Mouse (Mus musculus): ENCODE measurements around the gene Naa60. TPM values are rescaled to one million over a fixed set of nuclear protein-coding genes. Genes with fewer than 3 reads are reported as not detected.

Naa60 gene
- total and polyA plus RNA-seq, 3 experiments: 25.7 to 71.6 (median 26.0) TPM

GRCm38 (mm10) chr16:3923515-3923914, 51.3 kb downstream of the Naa60 start:
- TF ChIP-seq POLR2AphosphoS5 (IDR thresholded peaks at IDR 0.05; ENCODE audit: insufficient replicate concordance, low read depth, low read length) (no peak), CTCF (IDR thresholded peaks at IDR 0.05; ENCODE audit: low read depth, low read length) (no peak), GATA2 (IDR thresholded peaks at IDR 0.05; ENCODE audit: borderline replicate concordance, low read depth, low read length) (no peak), TAL1 (conservative IDR thresholded peaks at IDR 0.05; ENCODE audit: low read depth, low read length) (no peak), GATA1 (IDR thresholded peaks at IDR 0.05; ENCODE audit: borderline replicate concordance, low read length) (no peak)
- Histone ChIP-seq H3K27me3 (ENCODE audit: insufficient read depth, low read length) (no peaks in the 10 kb centered on the region), H3K4me1 (ENCODE audit: insufficient read depth, low read depth, low read length) (peaks cover 5% of the 10 kb centered on the region; the same call in 1 of the 2 replicates), H3K4me3 (ENCODE audit: low read depth, low read length) (no peak overlapping the region), H3K9me3 (replicated peaks) (no peaks in the 10 kb centered on the region), H3K36me3 (replicated peaks) (peaks cover 88% of the 10 kb centered on the region)
- no peak for ATAC-seq (ENCODE audit: extremely low read depth, insufficient number of reproducible peaks, low FRiP score, poor library complexity, severe bottlenecking)
- DNase-seq (ENCODE audit: low spot score): no peak

- TF ChIP-seq CTCF (IDR thresholded peaks at IDR 0.05; ENCODE audit: low read depth, low read length): no peak
- no peak for TF ChIP-seq TAL1 (conservative IDR thresholded peaks at IDR 0.05; ENCODE audit: low read depth, low read length)
- no peak for TF ChIP-seq GATA1 (IDR thresholded peaks at IDR 0.05; ENCODE audit: borderline replicate concordance, low read length)
- TF ChIP-seq GATA2 (IDR thresholded peaks at IDR 0.05; ENCODE audit: borderline replicate concordance, low read depth, low read length): no peak
- no peak for TF ChIP-seq POLR2AphosphoS5 (IDR thresholded peaks at IDR 0.05; ENCODE audit: insufficient replicate concordance, low read depth, low read length)
- DNase-seq (ENCODE audit: low spot score) (no peak), ATAC-seq (ENCODE audit: extremely low read depth, insufficient number of reproducible peaks, low FRiP score, poor library complexity, severe bottlenecking) (no peak)
- no peak overlapping the region for H3K4me3 ChIP-seq (ENCODE audit: low read depth, low read length)
- no peaks in the 10 kb centered on the region for H3K27me3 ChIP-seq (ENCODE audit: insufficient read depth, low read length)
- no peaks in the 10 kb centered on the region for H3K9me3 ChIP-seq (replicated peaks)
- H3K36me3 ChIP-seq (replicated peaks): peaks cover 88% of the 10 kb centered on the region
- peaks cover 5% of the 10 kb centered on the region; the same call in 1 of the 2 replicates for H3K4me1 ChIP-seq (ENCODE audit: insufficient read depth, low read depth, low read length)
These were observed 51.8 kb downstream of the Naa60 start for GRCm38 (mm10) chr16:3923966-3924365.

GRCm38 (mm10) chr16:3928582-3928981, 56.4 kb downstream of the Naa60 start:
- H3K36me3 ChIP-seq (replicated peaks): peaks cover 78% of the 10 kb centered on the region

GRCm38 (mm10) chr16:3929151-3929550, 57.0 kb downstream of the Naa60 start:
- Histone ChIP-seq H3K36me3 (replicated peaks) (peaks cover 78% of the 10 kb centered on the region), H3K9me3 (replicated peaks) (no peaks in the 10 kb centered on the region), H3K4me1 (ENCODE audit: insufficient read depth, low read depth, low read length) (peaks cover 9% of the 10 kb centered on the region; the same call in 1 of the 2 replicates), H3K27me3 (ENCODE audit: insufficient read depth, low read length) (no peaks in the 10 kb centered on the region), H3K4me3 (ENCODE audit: low read depth, low read length) (no peak overlapping the region)
- ATAC-seq (ENCODE audit: extremely low read depth, insufficient number of reproducible peaks, low FRiP score, poor library complexity, severe bottlenecking) (no peak), DNase-seq (ENCODE audit: low spot score) (no peak)
- no peak for TF ChIP-seq POLR2AphosphoS5 (IDR thresholded peaks at IDR 0.05; ENCODE audit: insufficient replicate concordance, low read depth, low read length)
- no peak for TF ChIP-seq GATA1 (IDR thresholded peaks at IDR 0.05; ENCODE audit: borderline replicate concordance, low read length)
- TF ChIP-seq TAL1 (conservative IDR thresholded peaks at IDR 0.05; ENCODE audit: low read depth, low read length): no peak
- TF ChIP-seq GATA2 (IDR thresholded peaks at IDR 0.05; ENCODE audit: borderline replicate concordance, low read depth, low read length): no peak
- no peak for TF ChIP-seq CTCF (IDR thresholded peaks at IDR 0.05; ENCODE audit: low read depth, low read length)

More at GRCm38 (mm10) chr16:3928582-3928981, 56.4 kb downstream of the Naa60 start:
- H3K27me3 ChIP-seq (ENCODE audit: insufficient read depth, low read length): no peaks in the 10 kb centered on the region
- DNase-seq (ENCODE audit: low spot score): no peak
- H3K4me3 ChIP-seq (ENCODE audit: low read depth, low read length): no peak overlapping the region
- TF ChIP-seq GATA2 (IDR thresholded peaks at IDR 0.05; ENCODE audit: borderline replicate concordance, low read depth, low read length): no peak
- no peaks in the 10 kb centered on the region for H3K9me3 ChIP-seq (replicated peaks)
- peaks cover 6% of the 10 kb centered on the region; the same call in 1 of the 2 replicates for H3K4me1 ChIP-seq (ENCODE audit: insufficient read depth, low read depth, low read length)
- ATAC-seq (ENCODE audit: extremely low read depth, insufficient number of reproducible peaks, low FRiP score, poor library complexity, severe bottlenecking): no peak

- Histone ChIP-seq H3K27me3 (ENCODE audit: insufficient read depth, low read length) (no peaks in the 10 kb centered on the region), H3K9me3 (replicated peaks) (no peaks in the 10 kb centered on the region), H3K4me3 (ENCODE audit: low read depth, low read length) (no peak overlapping the region), H3K4me1 (ENCODE audit: insufficient read depth, low read depth, low read length) (peaks cover 5% of the 10 kb centered on the region; the same call in 1 of the 2 replicates), H3K36me3 (replicated peaks) (peaks cover 81% of the 10 kb centered on the region)
- ATAC-seq (ENCODE audit: extremely low read depth, insufficient number of reproducible peaks, low FRiP score, poor library complexity, severe bottlenecking) (no peak), DNase-seq (ENCODE audit: low spot score) (no peak)
- TF ChIP-seq GATA2 (IDR thresholded peaks at IDR 0.05; ENCODE audit: borderline replicate concordance, low read depth, low read length) (no peak), CTCF (IDR thresholded peaks at IDR 0.05; ENCODE audit: low read depth, low read length) (no peak), POLR2AphosphoS5 (IDR thresholded peaks at IDR 0.05; ENCODE audit: insufficient replicate concordance, low read depth, low read length) (no peak), GATA1 (IDR thresholded peaks at IDR 0.05; ENCODE audit: borderline replicate concordance, low read length) (no peak), TAL1 (conservative IDR thresholded peaks at IDR 0.05; ENCODE audit: low read depth, low read length) (no peak)
These were observed 61.4 kb downstream of the Naa60 start for GRCm38 (mm10) chr16:3933536-3933935.

GRCm38 (mm10) chr16:3934091-3934490, 61.9 kb downstream of the Naa60 start:
- ATAC-seq (ENCODE audit: extremely low read depth, insufficient number of reproducible peaks, low FRiP score, poor library complexity, severe bottlenecking): no peak
- Histone ChIP-seq H3K27me3 (ENCODE audit: insufficient read depth, low read length) (no peaks in the 10 kb centered on the region), H3K36me3 (replicated peaks) (peaks cover 82% of the 10 kb centered on the region), H3K9me3 (replicated peaks) (no peaks in the 10 kb centered on the region), H3K4me3 (ENCODE audit: low read depth, low read length) (no peak overlapping the region), H3K4me1 (ENCODE audit: insufficient read depth, low read depth, low read length) (peaks cover 5% of the 10 kb centered on the region; the same call in 1 of the 2 replicates)
- TF ChIP-seq GATA2 (IDR thresholded peaks at IDR 0.05; ENCODE audit: borderline replicate concordance, low read depth, low read length) (no peak), POLR2AphosphoS5 (IDR thresholded peaks at IDR 0.05; ENCODE audit: insufficient replicate concordance, low read depth, low read length) (no peak), CTCF (IDR thresholded peaks at IDR 0.05; ENCODE audit: low read depth, low read length) (no peak), TAL1 (conservative IDR thresholded peaks at IDR 0.05; ENCODE audit: low read depth, low read length) (no peak)
- DNase-seq (ENCODE audit: low spot score): no peak
